Mouse (Mus musculus) urinary bladder, adult 2 months (tissue): Measurements from ENCODE around the gene Aldh3a1. TPM values are rescaled to one million over a fixed set of nuclear protein-coding genes. Genes with fewer than 3 reads are reported as not detected.
"Not testable (repeated sequence)": the region's sequence is repeated elsewhere in the genome, so short reads cannot be mapped to it uniquely, and the experiment has no call there.

ENCODE experiments used
- DNase-seq: peaks from one replicate; pipeline ENCODE4 v3.0.0; 2022; ENCODE audit warnings: low spot score
- polyA plus RNA-seq: library from polyadenylated mRNA; depleted of rRNA; stranded (reverse); fragments of >200 nt; gene quantifications from 2 replicates; pipeline ENCODE4 v1.2.3, GENCODE M21; 2012; rRNA removed

Gene Aldh3a1
- 145 and 173 TPM in 2 replicates for polyA plus RNA-seq

DNA sequence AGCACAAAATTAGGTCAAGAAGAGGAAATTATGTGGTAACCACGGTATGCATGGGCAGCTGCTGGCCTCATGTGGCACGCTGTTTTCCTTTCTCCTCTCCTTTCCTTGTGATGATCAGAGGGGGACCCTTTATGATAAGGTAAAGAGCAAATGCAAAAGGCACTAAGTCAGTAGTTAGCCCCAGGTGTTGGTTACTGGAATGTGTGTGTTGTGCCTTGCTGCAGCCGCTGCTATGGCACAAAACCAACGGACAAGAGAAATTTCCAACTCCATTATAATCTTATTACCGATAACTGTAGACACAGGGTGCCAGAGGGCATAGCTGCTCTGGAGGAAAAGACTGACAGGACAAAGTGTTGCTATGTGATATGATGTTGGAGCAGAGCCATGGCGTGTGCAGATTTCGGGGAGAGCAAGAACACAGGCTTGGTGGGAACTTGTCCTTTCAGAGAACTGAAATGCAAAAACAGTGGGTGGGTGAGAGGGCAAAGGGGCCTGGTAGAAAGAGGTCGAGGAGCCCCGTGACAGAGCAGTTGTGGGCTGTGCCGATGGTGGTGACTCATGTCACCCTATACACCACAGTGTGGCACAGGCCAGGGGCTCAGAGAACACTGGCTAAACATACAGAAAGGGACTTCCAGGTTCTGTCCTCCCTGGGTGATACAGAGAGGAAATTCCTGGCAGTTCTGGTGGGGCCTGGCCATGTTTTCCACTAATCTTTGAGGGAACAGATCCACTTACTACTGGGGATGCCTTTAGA is at the start of gene Aldh3a1:
Gene Aldh3a1 (plus strand): TSS at position 51 of the 760 bp plus-strand sequence.
- DNase-seq: no peak

DNA sequence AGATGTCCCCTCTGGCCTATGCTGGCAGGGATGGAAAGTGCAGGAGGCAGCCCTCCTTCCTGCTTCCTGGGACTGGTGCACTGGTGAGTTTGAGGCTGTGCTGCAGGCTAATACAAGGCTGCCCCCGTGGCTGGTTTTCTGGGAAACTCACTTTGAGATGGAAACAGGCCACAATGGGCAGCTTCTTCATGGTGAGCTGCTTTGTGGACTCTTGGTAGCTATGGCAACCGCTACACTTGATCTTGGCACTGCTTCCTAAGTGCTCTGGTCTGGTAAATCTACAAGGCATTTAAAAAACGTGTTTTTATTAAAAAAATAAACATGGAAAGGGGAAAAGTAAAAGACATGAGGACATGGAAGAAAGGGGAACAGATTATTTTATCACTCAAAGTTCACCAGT is 49.2 kb upstream of the Aldh3a1 start:
- DNase-seq: no peak

DNA sequence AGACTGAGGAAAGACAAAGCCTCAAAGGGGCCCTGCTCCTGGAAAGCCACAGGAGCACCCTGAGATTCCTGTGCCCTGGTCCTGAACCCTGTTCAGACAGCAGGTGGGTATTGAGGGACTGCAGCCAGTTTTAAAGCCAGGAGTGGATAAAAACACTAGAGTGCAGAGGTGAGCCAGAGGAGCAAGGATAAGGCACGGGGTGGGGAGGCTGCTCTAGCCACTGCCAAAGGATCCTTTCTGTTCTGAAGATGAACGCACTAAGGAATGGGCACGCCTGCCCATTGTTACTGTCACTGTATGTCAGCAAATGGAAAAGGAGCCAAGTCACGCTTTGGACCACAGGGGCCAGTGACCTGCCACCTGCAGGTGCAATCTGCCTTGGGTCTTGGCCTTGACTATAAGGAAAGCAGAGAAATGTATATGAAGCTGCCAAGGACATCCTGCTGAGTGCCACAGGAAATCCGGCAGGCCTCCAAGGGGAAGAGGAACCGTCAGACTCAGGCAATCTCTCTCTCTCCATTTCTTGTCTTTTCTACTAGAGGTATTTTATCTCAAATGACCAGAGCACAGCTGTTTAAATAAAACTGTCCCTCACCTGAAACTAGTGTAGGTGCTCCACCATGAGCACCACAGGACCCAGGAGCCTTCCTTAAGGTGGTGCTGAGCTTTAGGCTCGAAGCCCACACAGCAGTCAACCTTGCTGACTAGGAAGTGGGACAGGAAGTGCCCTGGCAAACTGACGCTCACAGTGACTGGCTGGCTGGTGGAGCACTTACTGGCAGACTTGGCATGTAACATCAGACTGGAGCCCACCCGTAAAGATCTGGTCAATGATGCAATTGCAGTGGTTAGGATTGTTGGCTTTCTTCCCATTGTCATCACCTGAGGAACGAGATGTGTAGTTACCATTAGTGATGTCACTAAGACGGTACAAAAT is 47.3 kb upstream of the Aldh3a1 start:
- no peak for DNase-seq

DNA sequence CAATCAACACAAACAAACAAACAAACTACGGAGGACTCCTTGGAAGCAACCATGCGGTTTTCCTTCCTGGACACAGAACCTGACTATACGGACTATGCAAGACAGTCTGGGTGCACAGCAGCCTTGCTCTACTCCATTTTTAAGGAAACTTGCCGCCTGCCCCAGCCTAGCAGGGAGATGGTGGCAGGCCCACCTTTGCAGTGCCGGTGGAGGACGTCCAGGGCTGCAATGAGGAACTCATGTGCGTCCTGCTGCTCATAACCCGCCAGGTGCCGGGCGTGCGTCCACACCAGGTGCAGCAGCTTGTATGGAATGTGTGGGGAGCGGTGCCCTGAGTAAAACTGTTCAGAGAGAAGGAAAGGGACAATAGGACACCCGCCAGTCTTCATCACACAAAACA is 46.2 kb upstream of the Aldh3a1 start:
- no peak for DNase-seq

- no peak for DNase-seq
Observed at GRCm38 (mm10) chr11:61162776-61163175, 44.6 kb upstream of the Aldh3a1 start.

DNA sequence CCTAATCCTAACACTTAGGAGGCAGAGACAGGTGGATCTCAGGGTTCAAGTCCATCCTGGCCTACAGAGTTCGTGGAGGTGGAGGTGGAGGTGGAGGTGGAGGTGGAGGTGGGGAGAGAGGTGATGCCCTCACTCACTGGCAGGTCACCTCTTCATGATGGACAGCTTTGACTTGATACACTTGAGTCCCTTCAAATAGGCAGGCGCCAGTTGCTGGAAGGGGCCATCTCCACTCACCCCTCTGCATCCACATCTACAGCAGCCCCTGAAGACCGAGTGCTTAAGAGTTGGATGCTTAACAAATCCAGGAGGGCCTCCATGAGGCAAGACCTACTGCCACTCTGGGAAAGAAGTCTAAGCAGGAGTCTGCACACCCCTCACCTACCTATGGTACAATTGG is 44.0 kb upstream of the Aldh3a1 start:
- DNase-seq: no peak

DNA sequence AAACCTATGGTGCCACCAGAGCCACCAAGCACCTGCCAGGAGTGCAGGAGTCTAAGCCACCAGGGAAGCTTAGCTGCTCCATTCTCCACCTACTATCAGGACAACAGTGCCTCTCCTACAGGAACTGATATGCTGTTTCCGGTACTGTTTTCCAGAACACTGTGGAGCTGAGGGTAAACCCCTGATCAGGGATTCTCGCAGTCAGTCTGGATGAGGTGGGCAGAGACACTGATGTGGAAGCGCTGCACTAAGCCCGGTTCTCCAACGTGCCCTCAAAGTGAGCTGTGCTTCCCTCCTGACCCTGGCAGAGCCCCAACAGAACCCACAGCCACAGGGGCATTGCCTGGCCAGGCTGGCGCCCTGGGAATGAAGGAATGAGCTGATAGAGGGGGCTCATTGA is 43.0 kb upstream of the Aldh3a1 start:
- DNase-seq: no peak

GRCm38 (mm10) chr11:61164881-61165280 is 42.5 kb upstream of the Aldh3a1 start:
- DNase-seq: no peak

- DNase-seq: no peak
Observed at GRCm38 (mm10) chr11:61170184-61170583, 37.2 kb upstream of the Aldh3a1 start.

GRCm38 (mm10) chr11:61173477-61173876 is 33.9 kb upstream of the Aldh3a1 start:
- not testable (repeated sequence) for DNase-seq

DNA sequence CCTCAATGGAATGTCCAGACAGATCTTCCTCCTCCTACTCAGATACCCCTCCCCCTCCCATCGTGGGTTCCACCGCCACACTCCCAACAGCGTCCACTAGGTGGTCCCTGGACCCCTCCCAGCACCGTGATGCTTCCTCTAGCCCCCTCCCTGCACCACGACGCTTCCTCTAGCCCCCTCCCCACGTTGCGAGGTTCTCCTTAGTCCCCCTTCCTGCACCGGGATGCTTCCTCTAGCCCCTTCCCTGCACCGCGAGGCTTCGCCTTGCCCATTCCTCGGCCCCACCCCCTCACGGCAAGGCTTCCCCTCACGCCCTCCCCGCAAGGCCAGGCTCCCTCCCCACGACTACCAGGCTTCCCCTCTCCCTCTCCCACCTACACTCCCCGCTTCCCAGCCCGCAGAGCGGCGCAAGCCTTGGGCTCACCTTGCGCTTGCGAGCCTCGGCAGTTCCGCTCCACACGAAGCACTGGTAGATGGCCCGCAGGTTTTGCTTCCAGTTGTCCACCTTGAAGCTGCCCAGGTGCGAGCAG is 33.0 kb upstream of the Aldh3a1 start:
- DNase-seq: no peak

- DNase-seq: peak; percentile 96
Observed at GRCm38 (mm10) chr11:61174821-61175658, 32.3 kb upstream of the Aldh3a1 start, which contains the start of gene Usp22. Gene Usp22 (minus strand): TSS chr11:61175055.

- DNase-seq: no peak
Observed at GRCm38 (mm10) chr11:61175778-61176177, 31.6 kb upstream of the Aldh3a1 start.

- no peak for DNase-seq
Observed at GRCm38 (mm10) chr11:61176321-61176720, 31.0 kb upstream of the Aldh3a1 start.

- DNase-seq: no peak
Observed at GRCm38 (mm10) chr11:61180361-61180760, 27.0 kb upstream of the Aldh3a1 start.

DNA sequence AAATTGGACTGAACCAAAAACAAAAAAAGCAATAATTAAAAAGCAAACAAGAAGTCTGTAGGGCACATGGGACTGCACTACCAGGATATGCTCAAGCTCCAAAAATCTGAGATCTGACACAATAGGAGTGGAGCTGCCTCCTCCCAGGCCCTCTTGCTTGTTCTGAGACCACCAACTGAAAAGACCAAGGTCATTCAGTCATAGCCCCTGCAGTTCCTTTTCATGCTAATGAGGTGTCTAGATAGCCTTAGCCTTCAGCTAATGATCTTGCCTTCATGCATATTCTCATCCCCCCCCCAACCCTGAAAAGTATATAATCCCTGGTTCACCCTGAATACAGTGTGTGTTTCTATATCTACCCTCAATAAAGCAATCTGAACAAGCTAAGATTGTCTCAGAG is 25.7 kb upstream of the Aldh3a1 start:
- DNase-seq: no peak

DNA sequence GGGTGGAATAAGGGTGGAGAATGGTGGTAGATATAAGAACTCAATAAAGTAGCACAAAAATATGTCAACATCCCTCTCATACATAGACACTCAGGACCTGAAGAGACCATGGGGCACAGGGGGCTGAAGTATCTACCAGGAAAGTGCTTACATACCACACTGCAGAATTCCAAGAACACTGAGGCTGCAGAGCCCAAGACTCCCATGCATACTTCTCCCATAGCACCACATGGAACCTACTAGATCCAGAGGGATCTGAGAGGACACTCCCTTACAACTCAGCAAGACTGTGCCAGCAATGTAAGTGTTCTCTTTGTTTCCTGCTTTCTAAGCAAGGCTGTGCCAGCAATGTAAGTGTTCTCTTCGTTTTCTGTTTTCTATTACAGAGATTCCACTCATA is 23.5 kb upstream of the Aldh3a1 start:
- DNase-seq: no peak

DNA sequence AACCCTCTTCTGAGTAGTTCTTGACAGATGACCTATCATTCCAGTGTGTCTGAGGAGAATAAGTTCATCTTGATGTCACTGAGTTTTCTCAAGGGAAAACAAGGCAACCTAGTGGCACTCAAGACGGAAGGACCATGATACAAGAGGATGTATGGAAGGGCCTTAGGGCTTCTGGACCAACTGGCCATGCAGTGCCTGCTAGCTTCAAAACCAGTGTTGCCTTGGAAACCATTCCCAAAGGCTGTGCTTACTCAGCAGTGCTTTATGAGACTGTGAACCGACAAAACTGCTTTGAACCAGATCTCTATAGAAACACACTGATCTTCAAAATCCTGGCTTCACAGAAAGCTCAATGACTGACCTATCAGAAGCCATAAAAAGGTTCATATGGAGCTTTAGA is 16.6 kb upstream of the Aldh3a1 start:
- DNase-seq: no peak

- not testable (repeated sequence) for DNase-seq
Observed at GRCm38 (mm10) chr11:61192123-61192522, 15.2 kb upstream of the Aldh3a1 start.

DNA sequence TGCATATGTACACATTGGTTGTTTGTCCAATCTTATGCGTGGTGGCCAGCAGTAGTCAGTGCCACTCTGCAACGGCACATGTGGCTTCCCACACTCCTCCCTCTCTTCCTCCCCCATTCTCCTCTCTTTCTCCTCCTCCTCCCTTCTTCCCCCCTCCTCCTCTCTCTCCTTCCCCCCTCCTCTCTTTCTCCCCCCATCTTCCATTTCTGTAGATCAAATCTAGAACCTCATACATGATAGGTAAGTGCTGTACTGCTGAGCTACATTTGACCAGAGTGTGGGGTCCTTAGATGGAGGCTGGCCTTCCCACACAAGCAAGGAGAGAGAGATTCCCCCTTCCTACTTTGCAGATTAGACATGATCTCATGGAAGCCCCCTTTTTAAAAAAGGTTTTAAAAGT is 14.6 kb upstream of the Aldh3a1 start:
- no peak for DNase-seq

GRCm38 (mm10) chr11:61193392-61193791 is 13.9 kb upstream of the Aldh3a1 start:
- peak; percentile 57 for DNase-seq
